Mouse (Mus musculus) limb, embryonic 14.5 days (tissue): ENCODE results near the gene Arhgap31. TPM values are rescaled to one million over a fixed set of nuclear protein-coding genes. Genes with fewer than 3 reads are reported as not detected.

Experiments
- ATAC-seq: fragments of 200-750 bp; cut with Nextera tagmentation; 2 replicates; pipeline ENCODE4 v1.8.0; 2017; ENCODE audit warnings: low read depth, moderate number of reproducible peaks, moderate TSS enrichment; ENCODE audit not compliant: low FRiP score
- DNase-seq: peaks from one replicate; pipeline ENCODE4 v3.0.0-alpha.2; 2015; ENCODE audit warnings: low spot score
- H3K27ac ChIP-seq: fragments of 300-500 bp; sonication (generic); replicated peaks from 2 replicates; pipeline ENCODE4 v1.5.1; 2014; ENCODE audit warnings: low read depth, mild to moderate bottlenecking, low read length, moderate library complexity, mixed read lengths
- H3K27me3 ChIP-seq: fragments of 300-500 bp; sonication (generic); 2 replicates; pipeline ENCODE4 v1.6.1; 2014; ENCODE audit warnings: low read length, mixed read lengths; ENCODE audit not compliant: control insufficient read depth, insufficient read depth
- H3K36me3 ChIP-seq: fragments of 300-500 bp; sonication (generic); 2 replicates; pipeline ENCODE4 v1.6.1; 2014; ENCODE audit warnings: mild to moderate bottlenecking, low read length, moderate library complexity, mixed read lengths; ENCODE audit not compliant: control insufficient read depth, insufficient read depth
- H3K4me1 ChIP-seq: fragments of 300-500 bp; sonication (generic); 2 replicates; pipeline ENCODE4 v1.6.1; 2014; ENCODE audit warnings: antibody characterized with exemption, low read length, mixed read lengths; ENCODE audit not compliant: control insufficient read depth, insufficient read depth
- H3K4me2 ChIP-seq: fragments of 300-500 bp; sonication (generic); replicated peaks from 2 replicates; pipeline ENCODE4 v1.6.1; 2014; ENCODE audit warnings: low read depth, mild to moderate bottlenecking, low read length, moderate library complexity; ENCODE audit not compliant: severe bottlenecking
- H3K4me3 ChIP-seq: fragments of 300-500 bp; sonication (generic); replicated peaks from 2 replicates; pipeline ENCODE4 v1.5.1; 2014; ENCODE audit warnings: low read length
- H3K9ac ChIP-seq: fragments of 300-500 bp; sonication (generic); 2 replicates; pipeline ENCODE4 v1.6.1; 2014; ENCODE audit warnings: mild to moderate bottlenecking, low read depth, low read length, moderate library complexity; ENCODE audit not compliant: severe bottlenecking
- H3K9me3 ChIP-seq: fragments of 300-500 bp; sonication (generic); 2 replicates; pipeline ENCODE4 v1.6.1; 2016; ENCODE audit warnings: low read length; ENCODE audit not compliant: control insufficient read depth
- POLR2A ChIP-seq: fragments of 200-500 bp; IDR thresholded peaks from 2 replicates; pipeline ENCODE4 v1.8.0; 2012; ENCODE audit warnings: inconsistent platforms, mild to moderate bottlenecking, moderate library complexity, borderline replicate concordance; ENCODE audit not compliant: insufficient read depth, insufficient read length; ENCODE audit errors: extremely low read depth
- WGBS: fragments of 180-500 bp; shearing (Covaris S2); extraction: QIAGEN DNeasy Blood & Tissue Kit; methylation state at CpG from one replicate; pipeline ENCODE4 v1.1.7; 2014; 5-methylcytosine and 5-hydroxymethylcytosine counted together
- polyA plus RNA-seq, 2 experiments: library from polyadenylated mRNA; depleted of rRNA in 1 of 2; stranded (reverse) in 1 of 2; unstranded in 1 of 2; fragments of >200 nt; fragmentation: Nextera tagmentation in 1 of 2; extraction: Ambion mirVana in 1 of 2; gene quantifications; 2 replicates each; pipeline versions ENCODE4 v1.2.1 to v1.2.3; 2012 to 2014

Arhgap31 gene
- polyA plus RNA-seq, 2 experiments: 15.0 to 18.1 TPM

DNA sequence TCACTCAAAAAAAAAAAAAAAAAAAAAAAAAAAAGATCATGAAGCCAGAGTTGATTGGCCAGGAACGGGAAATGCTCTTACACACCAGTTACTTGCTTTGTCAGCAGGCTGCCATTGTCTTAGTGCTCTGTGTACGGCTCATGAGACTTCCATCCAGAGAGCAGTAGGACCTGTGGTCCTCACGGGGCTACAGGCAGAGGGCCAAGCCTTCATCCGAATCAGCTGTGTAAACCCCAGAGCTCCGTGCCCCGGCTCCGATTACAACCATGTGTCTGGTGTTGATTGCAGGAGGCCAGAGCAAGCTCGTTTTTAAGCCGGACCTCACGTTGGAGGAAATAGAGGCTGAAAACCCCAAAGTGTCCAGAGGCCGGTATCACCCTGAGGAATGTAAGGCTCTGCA is 40.6 kb upstream of the Arhgap31 start:
- ATAC-seq: peak; percentile 56
- Histone ChIP-seq H3K9me3 (no peaks in the 10 kb centered on the region), H3K27me3 (no peaks in the 10 kb centered on the region), H3K4me3 (no peak overlapping the region), H3K4me1 (peaks cover 28% of the 10 kb centered on the region), H3K36me3 (peaks cover 9% of the 10 kb centered on the region), H3K9ac (no peak overlapping the region), H3K27ac (no peak overlapping the region), H3K4me2 (no peak overlapping the region)
- 21% methylated on average over 11 of the region's 11 CpGs for WGBS
- no peak for TF ChIP-seq POLR2A
- peak; percentile 49 for DNase-seq

- H3K9me3 ChIP-seq: no peaks in the 10 kb centered on the region
- H3K27me3 ChIP-seq: no peaks in the 10 kb centered on the region
- H3K4me1 ChIP-seq: peaks cover 22% of the 10 kb centered on the region
- DNase-seq: no peak
- H3K27ac ChIP-seq: no peak overlapping the region
- no peak for TF ChIP-seq POLR2A
- no peak overlapping the region for H3K9ac ChIP-seq
- H3K36me3 ChIP-seq: no peaks in the 10 kb centered on the region
- ATAC-seq: no peak
- no peak overlapping the region for H3K4me3 ChIP-seq
- 45% methylated on average over 6 of the region's 6 CpGs for WGBS
- H3K4me2 ChIP-seq: no peak overlapping the region
Measured at GRCm38 (mm10) chr16:38750803-38751202, 37.7 kb upstream of the Arhgap31 start.

- DNase-seq (no peak), ATAC-seq (no peak)
- Histone ChIP-seq H3K4me2 (no peak overlapping the region), H3K36me3 (no peaks in the 10 kb centered on the region), H3K9ac (no peak overlapping the region), H3K4me1 (no peaks in the 10 kb centered on the region), H3K27me3 (no peaks in the 10 kb centered on the region), H3K27ac (no peak overlapping the region), H3K9me3 (no peaks in the 10 kb centered on the region), H3K4me3 (no peak overlapping the region)
- no peak for TF ChIP-seq POLR2A
- WGBS: 86% methylated on average over 10 of the region's 10 CpGs
Measured at GRCm38 (mm10) chr16:38743941-38744673, 31.0 kb upstream of the Arhgap31 start.

DNA sequence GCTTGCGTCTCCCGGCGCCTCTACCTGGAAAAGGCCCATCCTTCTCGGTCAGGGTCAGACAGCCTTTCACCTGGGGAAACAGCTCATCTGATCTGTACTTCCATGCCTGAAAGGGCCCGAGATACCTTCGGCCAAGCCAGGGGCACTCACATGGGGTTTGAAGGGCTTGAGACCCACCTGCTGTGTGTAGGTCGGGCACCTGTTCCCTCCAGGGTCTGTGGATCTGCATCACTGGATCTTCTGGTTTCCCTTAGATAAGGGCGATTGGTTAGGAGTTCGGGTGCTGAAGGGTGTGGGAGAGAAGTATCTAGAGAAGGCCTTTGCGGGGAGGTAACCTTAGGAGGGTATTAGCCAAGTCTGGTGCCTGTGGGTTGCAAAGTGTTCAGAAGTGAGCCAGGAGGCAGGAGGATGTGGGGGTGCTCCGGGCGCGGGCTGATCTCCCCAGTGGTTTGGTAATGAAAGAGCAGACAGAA is 29.6 kb upstream of the Arhgap31 start:
- 0% methylated on average over 13 of the region's 13 CpGs for WGBS
- DNase-seq (peak; percentile 31), ATAC-seq (peak; percentile 42)
- H3K4me2 ChIP-seq: peak overlapping the region; percentile 70
- H3K36me3 ChIP-seq: no peaks in the 10 kb centered on the region
- no peaks in the 10 kb centered on the region for H3K4me1 ChIP-seq
- H3K27me3 ChIP-seq: no peaks in the 10 kb centered on the region
- no peak for TF ChIP-seq POLR2A
- H3K27ac ChIP-seq: peak overlapping the region; percentile 76
- H3K9me3 ChIP-seq: no peaks in the 10 kb centered on the region
- H3K4me3 ChIP-seq: peak overlapping the region; percentile 86
- peak overlapping the region; percentile 88 for H3K9ac ChIP-seq

GRCm38 (mm10) chr16:38742113-38742658 is 29.1 kb upstream of the Arhgap31 start, which contains the start of gene B4galt4:
Gene B4galt4, plus strand, starts transcription at chr16:38742264.
- Histone ChIP-seq H3K9me3 (no peaks in the 10 kb centered on the region), H3K4me1 (no peaks in the 10 kb centered on the region), H3K27me3 (no peaks in the 10 kb centered on the region), H3K27ac (peak within 1 kb of the TSS; percentile 76), H3K4me2 (peak within 1 kb of the TSS; percentile 70), H3K9ac (peak within 1 kb of the TSS; percentile 88), H3K36me3 (no peaks in the 10 kb centered on the region), H3K4me3 (peak within 1 kb of the TSS; percentile 86)
- 0% methylated on average over 29 of the region's 69 CpGs for WGBS
- ATAC-seq: peak; percentile 93
- no peak for TF ChIP-seq POLR2A
- peak; percentile 65 for DNase-seq
